Mouse (Mus musculus) liver, adult (tissue): ENCODE data around the gene Nol4l.

ENCODE experiments used
- GATA4 ChIP-seq: IDR thresholded peaks from 2 replicates; pipeline ENCODE4 v1.6.1; 2014; ENCODE audit warnings: mild to moderate bottlenecking, low read length; ENCODE audit not compliant: insufficient replicate concordance

The Nol4l gene

GRCm38 (mm10) chr2:153490116-153490515, 39.7 kb downstream of the Nol4l start:
- no peak for TF ChIP-seq GATA4

- TF ChIP-seq GATA4, result no peak
These were observed 45.7 kb downstream of the Nol4l start for GRCm38 (mm10) chr2:153484071-153484470.

- TF ChIP-seq GATA4, result no peak
These were observed 46.4 kb downstream of the Nol4l start for GRCm38 (mm10) chr2:153483118-153483983.

DNA sequence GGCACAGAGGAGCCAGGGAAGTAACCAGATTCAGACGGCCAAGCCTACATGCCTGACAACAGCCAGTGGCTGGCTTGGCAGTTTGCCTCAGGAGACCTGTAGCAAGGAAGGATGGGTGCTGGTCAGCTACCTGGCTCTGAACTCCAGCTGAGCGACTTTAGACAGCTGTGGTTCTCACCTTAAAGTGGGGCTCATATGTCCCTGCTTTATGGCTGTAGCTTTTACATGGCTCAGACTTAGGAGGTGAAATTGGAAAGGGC, 48.0 kb downstream of the Nol4l start:
- no peak for TF ChIP-seq GATA4

- TF ChIP-seq GATA4, result no peak
These were observed 48.5 kb downstream of the Nol4l start for GRCm38 (mm10) chr2:153481108-153481860.

DNA sequence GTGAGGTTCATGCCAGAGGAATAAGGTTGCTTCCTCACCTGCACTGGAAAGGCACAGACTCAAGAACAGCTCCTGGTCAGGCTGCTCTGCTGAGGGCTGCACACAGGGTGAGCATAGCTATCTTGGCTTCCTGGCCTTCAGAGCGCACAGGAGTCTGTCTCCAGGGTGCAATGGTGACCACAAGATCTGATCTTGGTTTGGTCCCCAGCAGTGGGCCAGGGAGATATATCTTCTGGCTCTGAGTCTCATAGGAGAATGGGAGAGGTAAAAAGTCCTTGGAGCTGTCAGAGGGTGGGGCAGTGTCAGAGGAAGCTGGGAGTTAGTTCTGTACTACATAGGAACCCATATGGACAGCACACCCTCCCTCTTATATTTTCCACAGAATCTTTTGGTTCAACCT, 50.3 kb downstream of the Nol4l start:
- no peak for TF ChIP-seq GATA4

DNA sequence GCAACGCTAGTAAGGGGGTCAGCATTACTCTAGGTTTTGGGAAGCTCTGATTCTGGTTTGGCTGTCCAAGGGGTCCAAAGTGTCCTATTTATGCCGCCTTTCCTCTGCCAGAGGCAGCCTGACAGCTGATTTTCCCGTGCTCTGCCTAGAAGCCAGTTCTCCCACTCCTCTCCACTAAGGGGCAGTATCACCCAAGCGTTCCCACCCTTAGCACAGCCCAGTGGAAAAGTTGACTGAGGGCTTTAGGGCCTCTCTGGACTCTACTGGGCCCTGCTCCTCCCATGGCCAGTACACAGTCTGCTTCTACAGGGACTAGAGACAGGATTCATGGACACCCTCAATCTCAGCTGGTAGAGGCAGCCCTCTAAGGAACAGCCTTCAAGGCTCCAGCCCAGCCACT, 51.2 kb downstream of the Nol4l start:
- no peak for TF ChIP-seq GATA4

GRCm38 (mm10) chr2:153475114-153476112, 54.4 kb downstream of the Nol4l start:
- TF ChIP-seq GATA4, result no peak

- TF ChIP-seq GATA4, result no peak
These were observed 58.8 kb downstream of the Nol4l start for GRCm38 (mm10) chr2:153470983-153471382.

DNA sequence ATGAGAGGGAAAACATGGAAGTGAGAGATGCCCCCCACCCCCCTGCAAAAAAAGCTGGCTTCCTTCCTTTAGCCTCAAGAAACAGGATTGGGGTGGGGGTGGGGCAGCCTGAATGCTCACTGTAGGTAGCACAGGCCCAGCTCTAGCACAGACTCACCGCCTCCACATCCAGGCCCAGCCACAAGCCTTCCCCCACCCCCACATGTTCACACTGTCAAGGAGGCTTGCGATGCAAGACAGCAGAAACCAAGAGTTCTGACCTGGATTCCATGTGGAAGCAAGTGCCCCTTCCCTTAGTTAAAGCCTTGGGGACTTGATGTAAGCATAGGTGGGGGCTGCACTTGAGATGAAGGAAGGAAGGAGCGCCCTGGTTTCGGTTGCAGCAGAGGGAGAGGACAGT, 60.0 kb downstream of the Nol4l start:
- no peak for TF ChIP-seq GATA4

DNA sequence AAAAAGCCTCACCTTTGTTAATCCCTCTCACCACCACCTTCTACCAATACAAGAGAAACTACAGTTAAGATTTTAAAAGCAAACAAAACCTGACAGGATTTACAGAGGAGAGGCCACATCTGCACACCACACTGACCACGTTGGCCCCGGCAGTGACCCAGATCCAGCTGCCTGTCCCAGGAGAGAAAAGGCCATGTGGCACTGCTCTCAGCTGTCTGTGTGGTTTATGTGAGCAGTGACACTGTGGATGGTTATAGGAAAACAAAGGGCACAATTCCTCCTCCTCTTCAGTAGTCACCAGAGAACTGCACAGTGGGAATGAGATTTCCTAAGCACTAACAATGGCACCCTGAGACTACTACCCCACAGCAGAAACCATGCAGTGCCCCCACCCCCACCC, 60.5 kb downstream of the Nol4l start:
- no peak for TF ChIP-seq GATA4

- TF ChIP-seq GATA4, result no peak
These were observed 62.4 kb downstream of the Nol4l start for GRCm38 (mm10) chr2:153467372-153467771.

DNA sequence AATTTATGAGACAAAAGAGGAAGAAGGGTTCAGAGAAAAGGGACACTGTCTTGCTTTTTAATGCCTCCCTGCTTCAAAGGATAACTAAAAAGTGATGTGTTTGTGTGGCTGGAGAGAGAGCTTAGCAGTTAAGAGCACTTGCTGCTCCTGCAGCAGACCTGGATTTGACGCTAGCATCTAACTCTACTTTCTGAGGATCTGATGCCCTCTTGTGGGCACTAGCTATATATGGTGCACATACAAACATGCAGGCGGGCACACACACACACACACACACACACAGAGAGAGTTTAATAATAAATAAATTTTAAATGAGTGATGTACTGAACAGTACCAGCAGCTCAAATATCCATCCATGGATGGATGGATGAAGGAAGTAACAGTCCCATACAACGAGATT, 66.5 kb downstream of the Nol4l start:
- TF ChIP-seq GATA4, result no peak

GRCm38 (mm10) chr2:153458022-153458441, 71.7 kb downstream of the Nol4l start:
- TF ChIP-seq GATA4, result no peak

GRCm38 (mm10) chr2:153457467-153457866, 72.3 kb downstream of the Nol4l start:
- TF ChIP-seq GATA4, result no peak
